Mouse (Mus musculus): ENCODE data around the gene Zfp2.

The Zfp2 gene

DNA sequence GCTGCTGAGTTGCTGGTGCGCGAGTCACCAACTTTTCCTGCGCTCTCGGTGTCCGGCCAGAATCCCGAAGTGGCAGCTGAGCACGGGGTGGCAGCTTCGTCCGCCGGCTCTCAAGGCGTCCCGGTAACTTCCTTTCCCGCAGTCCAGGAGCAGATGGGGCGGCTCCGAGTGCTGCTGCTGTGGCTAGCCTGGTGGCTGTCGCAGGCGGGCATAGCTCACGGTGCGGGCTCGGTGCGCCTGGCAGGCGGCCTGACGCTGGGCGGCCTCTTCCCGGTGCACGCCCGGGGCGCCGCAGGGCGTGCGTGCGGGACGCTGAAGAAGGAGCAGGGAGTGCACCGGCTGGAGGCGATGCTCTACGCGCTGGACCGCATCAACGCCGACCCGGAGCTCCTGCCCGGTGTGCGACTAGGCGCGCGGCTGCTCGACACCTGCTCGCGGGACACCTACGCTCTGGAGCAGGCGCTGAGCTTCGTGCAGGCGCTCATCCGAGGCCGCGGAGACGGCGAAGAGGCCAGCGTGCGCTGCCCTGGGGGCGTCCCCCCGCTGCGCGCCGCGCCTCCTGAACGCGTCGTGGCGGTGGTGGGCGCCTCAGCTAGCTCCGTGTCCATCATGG, 64.9 kb downstream of the Zfp2 start:
- no peak for DNase-seq (ENCODE audit: low read depth)

DNA sequence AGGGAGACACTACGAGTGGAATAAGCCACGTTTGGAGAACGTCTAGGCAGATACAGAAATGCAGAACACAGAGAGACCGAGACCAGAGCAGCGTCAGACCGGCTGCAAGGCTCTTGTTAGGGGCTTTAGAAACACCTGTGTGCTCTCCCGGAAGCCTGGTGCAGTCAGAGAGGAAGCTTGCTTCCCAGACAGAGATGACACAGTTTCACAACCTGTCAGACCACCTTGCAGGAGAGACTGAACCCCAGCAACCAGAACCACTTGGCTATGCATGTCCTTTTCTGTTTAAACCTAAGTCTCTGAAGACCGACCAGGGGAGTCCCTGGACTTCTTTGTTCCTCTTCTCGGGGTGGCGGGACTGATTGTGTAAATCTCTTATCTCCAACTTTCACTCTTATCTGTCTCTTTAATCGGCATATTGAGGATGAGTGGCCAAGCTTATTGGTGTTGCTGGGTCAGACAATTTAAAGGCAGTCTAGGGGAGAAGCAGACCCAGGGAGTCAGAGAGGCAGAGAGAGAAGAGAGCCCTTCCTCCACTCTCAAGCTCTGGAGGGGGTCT, 65.7 kb downstream of the Zfp2 start, which contains the start of gene Grm6:
Gene Grm6, plus strand, starts transcription at position 509 of the 559 bp plus-strand sequence.
- peak; percentile 2 for DNase-seq (ENCODE audit: low read depth)

DNA sequence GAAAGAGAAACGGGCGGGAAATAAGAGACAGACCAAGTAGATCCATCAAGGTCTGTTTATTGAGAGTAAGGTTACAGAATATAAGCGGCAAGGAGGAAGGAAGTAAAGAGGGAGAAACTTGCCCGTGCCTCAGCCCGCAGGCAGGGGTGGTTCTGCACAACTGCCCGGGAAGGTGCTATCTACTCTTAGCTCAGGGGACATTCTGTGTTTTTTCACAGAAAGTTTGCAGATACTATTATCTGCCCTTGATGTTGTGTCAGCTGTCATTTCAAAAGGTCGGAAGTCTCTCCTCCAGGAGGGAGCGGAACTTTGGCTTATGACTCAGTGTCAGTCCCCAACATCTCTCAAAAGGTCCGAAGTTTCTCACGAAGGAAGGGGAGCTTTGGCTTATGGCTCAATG, 66.7 kb downstream of the Zfp2 start:
- no peak for DNase-seq (ENCODE audit: low read depth)

Data from 416B (cell line).